Mouse (Mus musculus) central nervous system, embryonic 18 days (tissue): ENCODE measurements around the gene Mtfr1l. TPM values are rescaled to one million over a fixed set of nuclear protein-coding genes. Genes with fewer than 3 reads are reported as not detected.

Experiments
- polyA plus RNA-seq: library from polyadenylated mRNA; depleted of rRNA; stranded (reverse); fragments of >200 nt; gene quantifications from 2 replicates; pipeline ENCODE4 v1.2.3, GENCODE M21; 2012; rRNA removed

Gene Mtfr1l
- polyA plus RNA-seq = 152 TPM in 2 replicates

GRCm38 (mm10) chr4:134534932-134535786, at the start of gene Mtfr1l:
Mtfr1l (minus strand) TSS chr4:134535387.

GRCm38 (mm10) chr4:134551494-134552316, 16.5 kb upstream of the Mtfr1l start, which contains the start of gene Selenon:
Selenon (minus strand) TSS chr4:134552166.

GRCm38 (mm10) chr4:134510845-134511411, 24.3 kb downstream of the Mtfr1l start, which contains the start of gene Aunip:
Aunip (plus strand) TSS chr4:134510999.

GRCm38 (mm10) chr4:134496595-134497210, 38.5 kb downstream of the Mtfr1l start, which contains the start of gene Paqr7:
Paqr7 (plus strand) TSS chr4:134496697.

Other genes with a start within 250 kb of the Mtfr1l start
- gene Pdik1l, start 247.5 kb downstream of the Mtfr1l start, polyA plus RNA-seq = 17.9 and 19.9 TPM in 2 replicates
- gene Trim63, start 220.3 kb downstream of the Mtfr1l start, polyA plus RNA-seq = 0.36 and 0.60 TPM in 2 replicates
- 0.05 and 0.69 TPM in 2 replicates for gene Slc30a2, start 192.2 kb downstream of the Mtfr1l start, polyA plus RNA-seq
- gene Extl1, start 151.5 kb downstream of the Mtfr1l start, polyA plus RNA-seq = 1.1 and 1.2 TPM in 2 replicates
- gene Pafah2, start 139.1 kb downstream of the Mtfr1l start, polyA plus RNA-seq = 15.4 and 16.4 TPM in 2 replicates
- 2,052 and 2,688 TPM in 2 replicates for gene Stmn1, start 67.1 kb downstream of the Mtfr1l start, polyA plus RNA-seq
- 27.0 and 28.2 TPM in 2 replicates for gene Paqr7, start 38.7 kb downstream of the Mtfr1l start, polyA plus RNA-seq
- 1.6 and 2.1 TPM in 2 replicates for gene Aunip, start 24.4 kb downstream of the Mtfr1l start, polyA plus RNA-seq
- gene Selenon, start 16.8 kb upstream of the Mtfr1l start, polyA plus RNA-seq = 29.5 and 30.2 TPM in 2 replicates
- 5.1 and 5.7 TPM in 2 replicates for gene Man1c1, start 168.9 kb upstream of the Mtfr1l start, polyA plus RNA-seq
- 1.6 TPM in 2 replicates for gene Ldlrap1, start 232.6 kb upstream of the Mtfr1l start, polyA plus RNA-seq